Mouse (Mus musculus): ENCODE data around the gene Fat4.

Fat4 gene

GRCm38 (mm10) chr3:38906832-38907231 is 20.1 kb downstream of the Fat4 start:
- DNase-seq (ENCODE audit: inconsistent age in 2 of 2, low spot score in 1 of 2) = no peak

GRCm38 (mm10) chr3:38907676-38908425 is 21.1 kb downstream of the Fat4 start:
- peak in 1 of 2 experiments; percentile 61 for DNase-seq (ENCODE audit: inconsistent age in 2 of 2, low spot score in 1 of 2)

DNA sequence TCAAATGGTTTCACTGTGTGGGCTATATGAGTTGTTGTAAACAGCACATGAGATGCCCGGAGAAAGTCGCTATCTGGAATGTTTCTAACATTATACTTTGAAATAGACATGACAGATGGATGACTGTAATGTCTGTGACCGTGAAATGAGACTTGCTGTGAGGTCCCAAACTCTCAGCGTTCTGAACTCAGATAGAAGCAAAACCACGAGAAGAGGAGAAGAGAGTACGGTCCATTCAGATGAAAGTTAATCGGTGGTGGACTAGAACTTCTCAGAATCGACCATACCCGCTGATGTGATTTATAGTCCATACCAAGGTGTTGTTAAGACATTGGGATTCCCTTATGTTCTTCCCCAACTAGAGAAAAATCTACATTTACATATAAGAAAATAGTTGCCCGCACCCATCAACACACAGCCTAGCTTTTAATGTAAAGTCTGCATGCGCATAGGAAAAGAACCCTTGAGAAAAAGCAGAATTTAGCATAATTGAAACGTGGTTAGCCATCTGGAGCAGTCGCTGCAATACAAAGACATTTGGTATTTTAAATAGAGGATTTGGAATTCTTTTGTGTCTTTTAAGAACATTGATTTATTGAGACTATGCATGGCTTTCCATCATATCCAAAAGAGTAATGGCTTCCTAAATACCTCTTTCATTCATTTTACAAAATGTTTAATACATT is 21.8 kb downstream of the Fat4 start:
- DNase-seq (ENCODE audit: inconsistent age in 2 of 2, low spot score in 1 of 2) = no peak

- DNase-seq (ENCODE audit: inconsistent age in 2 of 2, low spot score in 1 of 2) = no peak
Observed at GRCm38 (mm10) chr3:38912768-38913487, 26.2 kb downstream of the Fat4 start.

- DNase-seq (ENCODE audit: inconsistent age in 2 of 2, low spot score in 1 of 2) = no peak
Observed at GRCm38 (mm10) chr3:38913488-38914105, 26.9 kb downstream of the Fat4 start.

GRCm38 (mm10) chr3:38918926-38919325 is 32.2 kb downstream of the Fat4 start:
- no peak for DNase-seq (ENCODE audit: inconsistent age in 2 of 2, low spot score in 1 of 2)

- no peak for DNase-seq (ENCODE audit: inconsistent age in 2 of 2, low spot score in 1 of 2)
Observed at GRCm38 (mm10) chr3:38921031-38921430, 34.3 kb downstream of the Fat4 start.

DNA sequence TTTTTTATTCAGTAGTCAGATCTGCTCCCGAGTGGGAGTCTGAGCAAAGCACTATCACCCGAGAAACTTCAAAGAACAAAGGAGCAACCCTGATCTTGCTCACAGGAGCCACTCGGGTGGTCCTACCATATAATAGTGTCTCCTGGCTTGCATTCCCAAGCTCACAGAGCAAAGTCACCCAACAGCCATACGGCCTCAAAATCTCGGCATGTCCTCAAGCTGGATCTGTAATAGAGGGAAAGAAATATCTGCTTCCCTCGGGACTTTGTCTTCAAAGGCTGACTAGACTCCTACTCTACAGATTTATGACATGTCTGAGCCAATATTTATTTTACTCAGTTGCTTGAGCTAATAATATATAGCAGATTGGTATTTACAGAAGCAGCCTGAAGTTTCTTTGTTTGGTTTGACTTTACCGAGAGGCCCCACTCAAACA is 36.5 kb downstream of the Fat4 start:
- DNase-seq (ENCODE audit: inconsistent age in 2 of 2, low spot score in 1 of 2) = no peak

DNA sequence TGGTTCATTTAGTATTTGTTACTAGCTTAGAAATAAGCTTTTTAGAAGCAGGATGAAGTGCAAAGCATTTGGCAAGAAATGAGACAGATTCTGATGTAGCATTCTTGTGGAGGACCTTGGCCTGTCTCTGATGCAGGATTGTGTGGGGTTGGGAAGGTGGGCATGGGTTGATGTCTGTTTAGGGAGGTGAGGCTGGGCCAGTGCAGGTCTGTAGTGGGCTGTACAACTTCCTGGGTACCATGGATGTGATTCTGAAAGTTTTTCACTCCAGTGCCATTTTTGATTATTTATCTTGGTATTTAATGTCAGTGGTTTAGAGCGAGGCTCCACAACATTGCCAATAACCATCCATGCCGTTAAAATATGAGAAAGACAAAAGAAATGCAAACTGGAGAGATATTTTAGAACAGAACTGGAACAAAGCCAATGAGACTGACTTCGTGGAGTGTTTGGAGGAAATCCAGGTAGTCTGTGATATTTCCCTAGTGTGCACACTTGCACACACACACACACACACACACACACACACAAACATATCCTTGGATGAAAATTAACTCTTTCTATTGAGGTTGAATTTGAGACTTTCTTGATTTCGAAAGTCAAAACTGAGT is 41.4 kb downstream of the Fat4 start:
- DNase-seq (ENCODE audit: inconsistent age in 2 of 2, low spot score in 1 of 2) = peak in 1 of 2 experiments; percentile 58

DNA sequence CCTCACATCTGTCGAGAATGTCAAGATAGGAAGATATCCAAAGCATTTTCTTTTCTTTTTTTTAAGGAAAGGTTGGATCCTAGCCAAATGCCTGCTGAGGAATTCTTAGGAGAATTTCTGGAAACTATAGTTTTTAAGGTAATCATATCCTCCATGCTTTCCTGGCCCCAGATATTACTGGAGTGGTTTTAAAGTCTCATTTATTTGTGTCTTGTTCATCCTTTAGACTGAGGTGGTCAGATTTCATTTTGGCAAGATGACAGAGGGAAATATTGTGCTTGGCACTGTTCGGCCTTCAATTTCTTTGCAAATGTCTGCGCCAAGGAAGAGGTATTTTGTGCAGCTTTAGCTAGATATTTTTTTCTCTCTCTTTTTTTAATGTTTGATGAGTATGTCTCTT is 42.0 kb downstream of the Fat4 start:
- DNase-seq (ENCODE audit: inconsistent age in 2 of 2, low spot score in 1 of 2) = peak in 1 of 2 experiments; percentile 76

- DNase-seq (ENCODE audit: inconsistent age in 2 of 2, low spot score in 1 of 2) = no peak
Observed at GRCm38 (mm10) chr3:38934780-38935179, 48.0 kb downstream of the Fat4 start.

- DNase-seq (ENCODE audit: inconsistent age in 2 of 2, low spot score in 1 of 2) = peak; percentile 50 to 84
Observed at GRCm38 (mm10) chr3:38936485-38936884, 49.7 kb downstream of the Fat4 start.

GRCm38 (mm10) chr3:38937159-38937558 is 50.4 kb downstream of the Fat4 start:
- peak; percentile 35 to 78 for DNase-seq (ENCODE audit: inconsistent age in 2 of 2, low spot score in 1 of 2)

GRCm38 (mm10) chr3:38938136-38938535 is 51.4 kb downstream of the Fat4 start:
- peak in 1 of 2 experiments; percentile 77 for DNase-seq (ENCODE audit: inconsistent age in 2 of 2, low spot score in 1 of 2)

GRCm38 (mm10) chr3:38939573-38939972 is 52.8 kb downstream of the Fat4 start:
- peak in 1 of 2 experiments; percentile 70 for DNase-seq (ENCODE audit: inconsistent age in 2 of 2, low spot score in 1 of 2)

DNA sequence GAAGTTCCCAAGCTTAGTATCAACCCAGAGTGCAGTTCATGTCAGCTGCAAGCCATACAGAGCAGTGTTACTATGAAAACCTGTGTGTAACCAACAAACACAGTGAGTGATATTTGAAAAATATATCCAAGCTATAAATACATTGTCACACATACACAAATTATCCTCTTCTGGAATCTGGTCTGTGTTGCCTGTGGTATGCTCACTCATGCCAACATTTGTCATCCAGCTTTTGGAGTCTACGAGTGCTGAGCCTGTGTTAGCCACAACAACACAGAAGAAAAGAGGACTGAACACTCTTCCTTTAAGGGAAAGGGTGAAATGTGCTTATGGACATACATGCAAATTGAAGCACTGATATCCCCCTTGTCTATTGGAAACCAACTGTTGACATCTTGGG is 53.6 kb downstream of the Fat4 start:
- no peak for DNase-seq (ENCODE audit: inconsistent age in 2 of 2, low spot score in 1 of 2)

- no peak for DNase-seq (ENCODE audit: inconsistent age in 2 of 2, low spot score in 1 of 2)
Observed at GRCm38 (mm10) chr3:38945157-38945556, 58.4 kb downstream of the Fat4 start.

DNA sequence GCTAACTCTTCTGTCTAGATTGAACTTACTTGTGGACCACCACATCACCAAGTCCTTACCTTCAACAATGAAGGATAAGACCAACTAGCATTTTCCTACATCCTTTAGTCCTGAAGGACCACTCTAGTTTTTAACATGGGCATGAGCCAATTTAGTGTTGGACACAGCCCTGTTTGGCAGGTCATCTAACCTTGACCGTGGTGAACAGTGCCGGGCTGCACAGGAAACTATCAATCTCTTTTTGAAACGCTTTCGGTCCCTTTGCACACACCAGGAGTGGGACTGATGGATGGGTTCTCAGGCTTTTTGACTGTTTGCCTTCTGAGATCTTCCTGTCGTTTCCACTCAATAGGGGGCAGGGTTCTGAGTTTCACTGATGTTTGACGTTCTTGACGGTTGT is 61.0 kb downstream of the Fat4 start:
- DNase-seq (ENCODE audit: inconsistent age in 2 of 2, low spot score in 1 of 2) = peak; percentile 32 to 86

DNA sequence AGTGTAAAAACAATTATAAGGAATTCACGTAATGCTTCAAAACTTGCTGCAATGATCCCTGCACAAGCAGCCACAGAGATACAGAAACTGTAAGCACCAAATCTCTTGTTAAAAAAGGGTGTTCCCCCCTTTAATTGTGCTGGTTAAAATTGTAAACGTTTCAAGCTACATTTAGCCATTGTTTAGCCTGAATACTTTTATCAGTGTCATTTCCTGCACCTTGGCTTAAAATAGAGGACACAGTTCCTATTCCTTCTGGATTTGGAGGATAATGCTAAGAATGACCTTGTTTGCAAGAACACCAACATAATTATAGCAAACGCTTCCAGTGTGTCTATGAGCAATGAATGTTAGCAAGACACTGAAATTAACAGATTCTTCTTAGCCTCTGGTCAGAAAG is 65.9 kb downstream of the Fat4 start:
- DNase-seq (ENCODE audit: inconsistent age in 2 of 2, low spot score in 1 of 2) = peak in 1 of 2 experiments; percentile 47

GRCm38 (mm10) chr3:38954196-38954595 is 67.5 kb downstream of the Fat4 start:
- DNase-seq (ENCODE audit: inconsistent age in 2 of 2, low spot score in 1 of 2) = peak; percentile 40 to 85

All from adrenal gland, adult (tissue).